Mouse (Mus musculus) E14TG2a.4 (cell line): ENCODE results near the gene Hltf.
"Not testable (repeated sequence)": the region's sequence is repeated elsewhere in the genome, so short reads cannot be mapped to it uniquely, and the experiment has no call there.

Experiments
- CTCF ChIP-seq: conservative IDR thresholded peaks from 2 replicates; pipeline ENCODE4 v1.5.1; 2014; ENCODE audit warnings: low read length
- NANOG ChIP-seq: IDR thresholded peaks from 2 replicates; pipeline ENCODE4 v1.6.1; 2014; ENCODE audit warnings: borderline replicate concordance, low read length, mixed read lengths
- POU5F1 ChIP-seq: IDR thresholded peaks from 2 replicates; pipeline ENCODE4 v1.6.1; 2014; ENCODE audit warnings: low read length, borderline replicate concordance

GRCm38 (mm10) chr3:20010905-20011304 lies 46.7 kb upstream of the Hltf start:
- TF ChIP-seq CTCF, NANOG, POU5F1: not testable (repeated sequence)
